Mouse (Mus musculus) testis, adult 2 months (tissue): ENCODE measurements around the gene Chchd6.

ENCODE experiments used
- CTCF ChIP-seq: fragments of 200-500 bp; IDR thresholded peaks from 2 replicates; pipeline ENCODE4 v1.5.1; 2012; ENCODE audit warnings: low read depth, mild to moderate bottlenecking, inconsistent platforms, low read length, moderate library complexity; ENCODE audit not compliant: control insufficient read depth, insufficient read depth, insufficient replicate concordance
- POLR2A ChIP-seq: fragments of 200-500 bp; IDR thresholded peaks from 2 replicates; pipeline ENCODE4 v1.6.1; 2012; ENCODE audit warnings: low read depth, mild to moderate bottlenecking, inconsistent platforms, low read length, moderate library complexity; ENCODE audit not compliant: control insufficient read depth

DNA sequence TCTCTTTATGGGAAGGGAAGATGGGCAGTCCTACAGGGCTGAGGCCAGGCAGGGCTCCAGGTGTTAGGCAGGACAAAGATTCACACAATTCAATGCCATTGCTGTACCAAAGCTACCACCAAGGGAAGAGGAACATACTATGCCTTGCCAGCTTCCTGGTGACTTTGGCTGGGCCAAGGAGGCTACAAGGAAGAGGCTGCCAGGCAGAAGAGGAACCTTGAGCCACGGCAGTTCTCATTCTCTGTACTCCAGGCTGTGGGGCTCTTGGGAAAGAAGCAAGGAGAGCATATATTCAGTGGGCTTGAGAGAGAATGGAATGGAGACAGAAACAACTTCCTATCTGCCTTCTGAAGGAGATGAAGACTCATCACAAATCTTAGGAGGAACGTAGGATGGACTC, 190.5 kb downstream of the Chchd6 start:
- TF ChIP-seq CTCF: no peak
- TF ChIP-seq POLR2A: no peak
